Mouse (Mus musculus) CH12.LX (cell line): ENCODE results near the gene Hes5. TPM values are rescaled to one million over a fixed set of nuclear protein-coding genes. Genes with fewer than 3 reads are reported as not detected.
A peak's percentile ranks its signal among the peaks of the same experiment; 100 is the strongest.

ENCODE experiments used
- DNase-seq: peaks from one replicate; pipeline ENCODE4 v3.0.0-alpha.2; 2013; ENCODE audit errors: extremely low read depth
- H3K27ac ChIP-seq: 2 replicates; pipeline ENCODE4 v1.5.1; 2012; ENCODE audit warnings: low read depth, mild to moderate bottlenecking, control low read depth, moderate library complexity; ENCODE audit not compliant: insufficient read depth
- H3K27me3 ChIP-seq: replicated peaks from 2 replicates; pipeline ENCODE3; 2012; ENCODE audit warnings: inconsistent platforms
- H3K36me3 ChIP-seq, 2 experiments: replicated peaks in 1 of 2; 2 replicates each; pipeline versions ENCODE3 to v1.6.1; 2012; ENCODE audit warnings: inconsistent platforms in 1 of 2, low read length in 1 of 2, mild to moderate bottlenecking in 1 of 2, mixed read lengths in 1 of 2, moderate library complexity in 1 of 2; ENCODE audit not compliant: control insufficient read depth in 1 of 2, insufficient read depth in 1 of 2
- H3K4me1 ChIP-seq, 2 experiments: 2 replicates each; pipeline ENCODE4 v1.6.1; 2012; ENCODE audit warnings: inconsistent platforms in 1 of 2, moderate library complexity in 1 of 2; ENCODE audit not compliant: insufficient read depth in 2 of 2, control insufficient read depth in 1 of 2
- H3K4me2 ChIP-seq: 2 replicates; pipeline ENCODE4 v1.6.1; 2012; ENCODE audit warnings: low read depth, mild to moderate bottlenecking, control low read depth; ENCODE audit not compliant: poor library complexity, insufficient read depth, severe bottlenecking
- H3K4me3 ChIP-seq, 3 experiments: fragments of 150-350 bp in 1 of 3; sonication (generic) in 1 of 3; replicated peaks in 1 of 3; 2 replicates each; pipeline versions ENCODE3 to v1.5.1; 2011 to 2012; ENCODE audit warnings: low read depth in 2 of 3, low read length in 2 of 3, mild to moderate bottlenecking in 2 of 3, moderate library complexity in 2 of 3, control low read depth in 1 of 3, improper control_type of control experiment in 1 of 3, inconsistent platforms in 1 of 3, mixed read lengths in 1 of 3; ENCODE audit not compliant: poor library complexity in 1 of 3
- H3K79me2 ChIP-seq: replicated peaks from 2 replicates; pipeline ENCODE4 v1.6.1; 2012; ENCODE audit warnings: mild to moderate bottlenecking, moderate library complexity; ENCODE audit not compliant: control insufficient read depth, poor library complexity, insufficient read depth, severe bottlenecking; ENCODE audit errors: extremely low read depth
- H3K9ac ChIP-seq: 2 replicates; pipeline ENCODE4 v1.6.1; 2012; ENCODE audit warnings: low read depth, mild to moderate bottlenecking, control low read depth, moderate library complexity; ENCODE audit not compliant: insufficient read depth
- H3K9me3 ChIP-seq: replicated peaks from 2 replicates; pipeline ENCODE3; 2012; ENCODE audit warnings: low read length, inconsistent platforms, mixed read lengths
- BHLHE40 ChIP-seq: IDR thresholded peaks from 2 replicates; pipeline ENCODE4 v1.6.1; 2011; ENCODE audit warnings: mild to moderate bottlenecking, low read depth, low read length, improper control_type of control experiment
- CHD1 ChIP-seq: IDR thresholded peaks from 2 replicates; pipeline ENCODE4 v1.6.1; 2012; ENCODE audit warnings: low read depth, low read length, improper control_type of control experiment, inconsistent platforms
- CHD2 ChIP-seq: IDR thresholded peaks from 2 replicates; pipeline ENCODE4 v1.6.1; 2011; ENCODE audit warnings: low read length, improper control_type of control experiment
- CTCF ChIP-seq, 2 experiments: IDR thresholded peaks in 1 of 2; conservative IDR thresholded peaks in 1 of 2; 2 replicates each; pipeline ENCODE4 v1.5.1; 2011 to 2012; ENCODE audit warnings: low read depth in 2 of 2, low read length in 2 of 2, improper control_type of control experiment in 1 of 2, inconsistent platforms in 1 of 2, mild to moderate bottlenecking in 1 of 2, moderate library complexity in 1 of 2
- E2F4 ChIP-seq: IDR thresholded peaks from 2 replicates; pipeline ENCODE4 v1.6.1; 2011; ENCODE audit warnings: low read depth, low read length, improper control_type of control experiment; ENCODE audit not compliant: insufficient replicate concordance
- ELF1 ChIP-seq: IDR thresholded peaks from 2 replicates; pipeline ENCODE4 v1.6.1; 2014; ENCODE audit warnings: low read depth, mild to moderate bottlenecking, inconsistent platforms, low read length, improper control_type of control experiment
- EP300 ChIP-seq: IDR thresholded peaks from 2 replicates; pipeline ENCODE4 v1.6.1; 2011; ENCODE audit warnings: low read length, improper control_type of control experiment
- ETS1 ChIP-seq: conservative IDR thresholded peaks from 2 replicates; pipeline ENCODE4 v1.6.1; 2012; ENCODE audit warnings: low read depth, mild to moderate bottlenecking, inconsistent platforms, low read length, improper control_type of control experiment, moderate library complexity
- GABPA ChIP-seq: IDR thresholded peaks from 2 replicates; pipeline ENCODE4 v1.6.1; 2012; ENCODE audit warnings: low read depth, low read length, improper control_type of control experiment, inconsistent platforms; ENCODE audit not compliant: insufficient replicate concordance
- IRF4 ChIP-seq: IDR thresholded peaks from 2 replicates; pipeline ENCODE4 v1.6.1; 2014; ENCODE audit warnings: low read depth, mild to moderate bottlenecking, inconsistent platforms, low read length, improper control_type of control experiment
- JUN ChIP-seq: IDR thresholded peaks from 2 replicates; pipeline ENCODE4 v1.6.1; 2011; ENCODE audit warnings: low read depth, mild to moderate bottlenecking, low read length, improper control_type of control experiment, moderate library complexity; ENCODE audit not compliant: insufficient read depth
- KAT2A ChIP-seq: IDR thresholded peaks from 2 replicates; pipeline ENCODE4 v1.6.1; 2012; ENCODE audit warnings: low read length, improper control_type of control experiment, inconsistent platforms; ENCODE audit not compliant: insufficient replicate concordance
- MAX ChIP-seq: IDR thresholded peaks from 2 replicates; pipeline ENCODE4 v1.6.1; 2011; ENCODE audit warnings: low read length, improper control_type of control experiment
- MAZ ChIP-seq: IDR thresholded peaks from 2 replicates; pipeline ENCODE4 v1.6.1; 2012; ENCODE audit warnings: low read depth, mild to moderate bottlenecking, inconsistent platforms, low read length, improper control_type of control experiment, moderate library complexity
- MXI1 ChIP-seq: IDR thresholded peaks from 2 replicates; pipeline ENCODE4 v1.6.1; 2011; ENCODE audit warnings: mild to moderate bottlenecking, low read depth, low read length, improper control_type of control experiment
- MYC ChIP-seq: IDR thresholded peaks from 2 replicates; pipeline ENCODE4 v1.6.1; 2011; ENCODE audit warnings: low read depth, mild to moderate bottlenecking, improper control_type of control experiment, low read length
- NRF1 ChIP-seq: IDR thresholded peaks from 2 replicates; pipeline ENCODE4 v1.6.1; 2014; ENCODE audit warnings: low read depth, mild to moderate bottlenecking, inconsistent platforms, low read length, improper control_type of control experiment, moderate library complexity
- PAX5 ChIP-seq: IDR thresholded peaks from 2 replicates; pipeline ENCODE4 v1.6.1; 2012; ENCODE audit warnings: low read length, inconsistent platforms, mixed read lengths
- POLR2AphosphoS2 ChIP-seq: IDR thresholded peaks from 2 replicates; pipeline ENCODE4 v1.6.1; 2011; ENCODE audit warnings: low read depth, low read length, improper control_type of control experiment
- RAD21 ChIP-seq: IDR thresholded peaks from 2 replicates; pipeline ENCODE4 v1.6.1; 2011; ENCODE audit warnings: low read depth, mild to moderate bottlenecking, low read length, improper control_type of control experiment, moderate library complexity
- RCOR1 ChIP-seq: conservative IDR thresholded peaks from 2 replicates; pipeline ENCODE4 v1.6.1; 2012; ENCODE audit warnings: low read depth, mild to moderate bottlenecking, inconsistent platforms, low read length, improper control_type of control experiment
- SIN3A ChIP-seq: IDR thresholded peaks from 2 replicates; pipeline ENCODE4 v1.6.1; 2012; ENCODE audit warnings: low read length, improper control_type of control experiment, inconsistent platforms
- TCF12 ChIP-seq: IDR thresholded peaks from 2 replicates; pipeline ENCODE4 v1.6.1; 2014; ENCODE audit warnings: low read depth, mild to moderate bottlenecking, inconsistent platforms, low read length, improper control_type of control experiment
- UBTF ChIP-seq: IDR thresholded peaks from 2 replicates; pipeline ENCODE4 v1.6.1; 2012; ENCODE audit warnings: low read depth, mild to moderate bottlenecking, inconsistent platforms, low read length, improper control_type of control experiment, moderate library complexity
- USF2 ChIP-seq: conservative IDR thresholded peaks from 2 replicates; pipeline ENCODE4 v1.6.1; 2011; ENCODE audit warnings: low read depth, low read length, improper control_type of control experiment
- ZC3H11A ChIP-seq: IDR thresholded peaks from 2 replicates; pipeline ENCODE4 v1.6.1; 2012; ENCODE audit warnings: low read depth, mild to moderate bottlenecking, inconsistent platforms, low read length, improper control_type of control experiment
- ZKSCAN1 ChIP-seq: IDR thresholded peaks from 2 replicates; pipeline ENCODE4 v1.6.1; 2012; ENCODE audit warnings: low read depth, inconsistent platforms, low read length, improper control_type of control experiment, borderline replicate concordance
- ZMIZ1 ChIP-seq: IDR thresholded peaks from 2 replicates; pipeline ENCODE4 v1.6.1; 2012; ENCODE audit warnings: low read depth, mild to moderate bottlenecking, inconsistent platforms, low read length, improper control_type of control experiment
- ZNF384 ChIP-seq: IDR thresholded peaks from 2 replicates; pipeline ENCODE4 v1.6.1; 2012; ENCODE audit warnings: low read depth, low read length, improper control_type of control experiment, inconsistent platforms
- dilution Hi-C: fragments of 300-500 bp; cut with MboI; formaldehyde crosslinking; loops from 2 replicates; pipeline ENCODE4 v1.14.3; 2020; ENCODE audit warnings: low sequenced_read_pairs; ENCODE audit not compliant: extremely low pct_unique_long_range_greater_than_20kb, extremely low pct_ligation_motif_present
- in situ Hi-C: fragments of 300-500 bp; cut with MboI; formaldehyde crosslinking; loops from 3 replicates; pipeline ENCODE4 v1.14.3; 2019; ENCODE audit warnings: low sequenced_read_pairs, low pct_ligation_motif_present, low pct_unique_long_range_greater_than_20kb, mixed read lengths
- polyA plus RNA-seq: library from polyadenylated mRNA; unstranded; fragments of >175 nt; gene quantifications from 2 replicates; pipeline ENCODE4 v1.2.1, GENCODE M21; 2012; ENCODE audit warnings: low read depth; ENCODE audit not compliant: insufficient read length
- total RNA-seq, 2 experiments: library from RNA; depleted of rRNA; stranded (reverse); fragments of 300-350 nt in 1 of 2; fragments of >200 nt in 1 of 2; gene quantifications; 2 replicates each; pipeline ENCODE4 v1.2.3; 2012 to 2014

The Hes5 gene
- total and polyA plus RNA-seq, 3 experiments, result 1.7 to 6.8 (median 2.1) TPM

DNA sequence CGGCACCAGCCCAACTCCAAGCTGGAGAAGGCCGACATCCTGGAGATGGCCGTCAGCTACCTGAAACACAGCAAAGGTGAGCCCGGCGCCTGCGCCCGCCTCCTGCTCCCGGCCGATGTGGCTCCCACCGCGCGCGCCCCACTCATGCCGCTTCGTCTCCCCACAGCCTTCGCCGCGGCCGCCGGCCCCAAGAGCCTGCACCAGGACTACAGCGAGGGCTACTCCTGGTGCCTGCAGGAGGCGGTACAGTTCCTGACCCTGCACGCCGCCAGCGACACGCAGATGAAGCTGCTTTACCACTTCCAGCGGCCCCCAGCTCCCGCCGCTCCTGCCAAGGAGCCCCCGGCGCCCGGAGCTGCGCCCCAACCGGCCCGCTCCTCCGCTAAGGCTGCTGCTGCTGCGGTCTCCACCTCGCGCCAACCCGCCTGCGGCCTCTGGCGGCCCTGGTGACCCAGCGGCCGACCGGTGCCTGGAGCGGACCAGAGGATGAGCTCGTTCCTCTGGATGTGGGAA is 559 bp downstream of the Hes5 start:
- dilution Hi-C loops, result no loop called here
- Histone ChIP-seq H3K27ac (peak overlapping the region; percentile 0; the same call in 1 of the 2 replicates), H3K27me3 (peaks cover 59% of the 10 kb centered on the region), H3K4me3 (peak overlapping the region; percentile 55 to 75 (median 61)), H3K4me2 (peak overlapping the region; percentile 88), H3K36me3 (peaks cover 0 to 11% of the 10 kb centered on the region in 2 experiments), H3K9ac (peak overlapping the region; percentile 48), H3K9me3 (no peaks in the 10 kb centered on the region), H3K79me2 (peaks cover 23% of the 10 kb centered on the region), H3K4me1 (peaks cover 28 to 68% of the 10 kb centered on the region in 2 experiments)
- DNase-seq, result no peak
- in situ Hi-C loops, result loop anchor here (25.0 kb wide), 1 partner anchor 276 kb away; the partner anchor contains the start of gene Faap20
- TF ChIP-seq UBTF, result peak; percentile 69; the same call in 1 of the 2 replicates
- 0 out of 2 replicates have a peak, but pooled peaks have one; percentile 6 for TF ChIP-seq MAZ
- TF ChIP-seq RAD21, result no peak; the same call in 1 of the 2 replicates
- 0 out of 2 replicates have a peak, but pooled peaks have one; percentile 21 for TF ChIP-seq BHLHE40
- TF ChIP-seq CTCF (conservative IDR thresholded peaks at IDR 0.05 in 1 of 2, IDR thresholded peaks at IDR 0.05 in 1 of 2; ENCODE audit: low read depth in 2 of 2, low read length in 2 of 2), result peak in 1 of 2 experiments; percentile 48; a peak in 2 of 4 replicates
- no peak for TF ChIP-seq PAX5
- peak; percentile 12; the same call in 1 of the 2 replicates for TF ChIP-seq NRF1
- no peak for TF ChIP-seq ELF1
- TF ChIP-seq RCOR1, result no peak

DNA sequence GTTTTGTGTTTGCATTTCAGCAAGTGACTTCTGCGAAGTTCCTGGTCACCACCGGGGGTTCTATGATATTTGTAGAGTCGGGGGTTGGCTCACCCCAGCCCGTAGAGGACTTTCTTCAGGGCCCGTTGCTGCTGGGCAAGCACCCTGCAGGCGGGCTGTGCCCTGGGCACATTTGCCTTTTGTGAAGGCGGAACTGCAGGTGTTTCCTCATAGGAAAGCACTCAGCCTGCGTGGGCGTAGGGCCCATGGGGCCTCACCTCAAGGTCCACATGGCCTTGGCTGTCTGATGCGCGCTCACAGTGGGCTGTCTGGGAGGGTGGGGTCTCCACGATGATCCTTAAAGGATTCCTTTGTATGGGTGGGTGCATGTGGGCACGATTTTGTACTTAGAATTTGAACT is 1.2 kb downstream of the Hes5 start:
- H3K27me3 ChIP-seq, result peaks cover 57% of the 10 kb centered on the region
- no peak overlapping the region for H3K27ac ChIP-seq
- H3K4me2 ChIP-seq, result peak overlapping the region; percentile 88
- H3K9ac ChIP-seq, result peak overlapping the region; percentile 48; the same call in 1 of the 2 replicates
- no peaks in the 10 kb centered on the region for H3K9me3 ChIP-seq
- H3K36me3 ChIP-seq, result peaks cover 0 to 17% of the 10 kb centered on the region in 2 experiments
- dilution Hi-C loops, result no loop called here
- DNase-seq, result peak; percentile 69
- in situ Hi-C loops, result loop anchor here (25.0 kb wide), 1 partner anchor 275 kb away; the partner anchor contains the start of gene Faap20
- H3K4me3 ChIP-seq, result peak overlapping the region; percentile 55 to 75 (median 61)
- H3K79me2 ChIP-seq, result peaks cover 27% of the 10 kb centered on the region
- H3K4me1 ChIP-seq, result peaks cover 27 to 67% of the 10 kb centered on the region in 2 experiments
- TF ChIP-seq MAX, result peak; percentile 85
- TF ChIP-seq E2F4, result no peak
- TF ChIP-seq ELF1, result peak; percentile 76
- TF ChIP-seq UBTF, result no peak
- TF ChIP-seq EP300, result peak; percentile 66
- no peak for TF ChIP-seq RAD21
- no peak for TF ChIP-seq IRF4
- peak; percentile 88 for TF ChIP-seq MYC
- no peak for TF ChIP-seq USF2
- no peak for TF ChIP-seq ZKSCAN1
- TF ChIP-seq CHD1, result no peak
- no peak for TF ChIP-seq ZC3H11A
- TF ChIP-seq ZMIZ1, result no peak
- peak; percentile 42 for TF ChIP-seq ETS1
- no peak for TF ChIP-seq GABPA
- TF ChIP-seq BHLHE40, result 0 out of 2 replicates have a peak, but pooled peaks have one; percentile 29
- TF ChIP-seq POLR2AphosphoS2, result 0 out of 2 replicates have a peak, but pooled peaks have one; percentile 49
- TF ChIP-seq SIN3A, result peak; percentile 79
- no peak for TF ChIP-seq CHD2
- peak; percentile 94 for TF ChIP-seq MXI1
- TF ChIP-seq KAT2A, result no peak
- TF ChIP-seq NRF1, result 0 out of 2 replicates have a peak, but pooled peaks have one; percentile 33
- peak; percentile 80 for TF ChIP-seq TCF12
- TF ChIP-seq ZNF384, result no peak
- TF ChIP-seq MAZ, result 0 out of 2 replicates have a peak, but pooled peaks have one; percentile 40
- no peak for TF ChIP-seq JUN
- TF ChIP-seq RCOR1, result 0 out of 2 replicates have a peak, but pooled peaks have one; percentile 26
